ENCODE assay signal across 10 mouse cellular contexts in the genomic region with DNA sequence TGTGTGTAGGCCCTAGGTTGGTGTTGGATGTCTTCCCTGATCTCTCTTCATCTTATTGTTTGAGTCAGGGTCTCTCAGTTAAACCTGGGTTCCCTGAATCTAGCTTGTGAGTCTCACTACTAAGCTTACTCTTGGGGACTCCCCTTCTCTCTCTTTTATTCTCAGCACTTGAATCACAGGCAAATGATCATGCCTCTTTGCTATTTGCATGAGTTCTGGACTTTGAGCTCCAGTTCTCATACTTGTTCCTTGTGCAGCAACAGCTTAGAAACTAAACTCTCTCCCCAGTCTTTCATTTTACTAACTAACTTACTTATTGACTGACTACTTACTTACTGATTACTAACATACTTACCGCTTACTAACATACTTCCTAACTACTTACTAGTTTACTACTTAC.
"Had no signal": no experiment of that assay in that cellular context is flagged by ENCODE, and none has a peak within 500 bp of the region (broad histone marks: within the 10 kb centered on the region; RNA-seq: fewer than 3 reads in every experiment).

No protein-coding gene starts in this region.

- H3K36me3 ChIP-seq: liver, embryonic 15.5 days; lung, embryonic 15.5 days had no signal

- H3K9me3 ChIP-seq: liver, embryonic 15.5 days; lung, embryonic 15.5 days had no signal

- H3K27me3 ChIP-seq: liver, embryonic 15.5 days; lung, embryonic 15.5 days had no signal

- H3K9ac ChIP-seq: liver, embryonic 15.5 days; lung, embryonic 15.5 days had no signal

- H3K27ac ChIP-seq: liver, embryonic 15.5 days; lung, embryonic 15.5 days had no signal

- H3K4me2 ChIP-seq: liver, embryonic 11.5 days; liver, embryonic 15.5 days; lung, embryonic 15.5 days; midbrain, embryonic 11.5 days had no signal

- H3K4me1 ChIP-seq: liver, embryonic 15.5 days; lung, embryonic 15.5 days had no signal

- H3K4me3 ChIP-seq: liver, embryonic 15.5 days; lung, embryonic 15.5 days had no signal

- DNase-seq: lung, adult 18-20 months; lung, postnatal 10 days; lung, postnatal 4 days; midbrain, embryonic 14.5 days; thymus, adult 18-20 months; thymus, postnatal 4 days had no signal
